ENCODE assay signal across 8 mouse cellular contexts in genomic region chr12:110850929-110851256, GRCm38 (mm10). TPM values are rescaled to one million over a fixed set of nuclear protein-coding genes. Genes with fewer than 3 reads are reported as not detected.
DNase-seq lines count a peak whose midpoint lies in the region; ATAC-seq lines count a peak whose summit lies in the region.

No protein-coding gene starts in this region.

- no peaks in the 10 kb centered on the region for H3K27me3 ChIP-seq in erythroblast, embryonic 14.5 days (ENCODE audit: control insufficient read depth)
- peaks cover 3% of the 10 kb centered on the region for H3K27me3 ChIP-seq in forebrain, embryonic 16.5 days (replicated peaks; ENCODE audit: control insufficient read depth, insufficient read depth, low read length)
- H3K27me3 ChIP-seq in liver, embryonic 12.5 days (replicated peaks): no peaks in the 10 kb centered on the region

- 24% methylated on average over 9 of the region's 9 CpGs for WGBS in forebrain, embryonic 16.5 days
- 9% methylated on average over 9 of the region's 9 CpGs for WGBS in liver, embryonic 12.5 days (ENCODE audit: insufficient replicate concordance)

- H3K4me3 ChIP-seq in erythroblast, embryonic 14.5 days (replicated peaks): peak overlapping the region; percentile 86
- H3K4me3 ChIP-seq in forebrain, embryonic 16.5 days (replicated peaks; ENCODE audit: low read length): peak overlapping the region; percentile 85
- H3K4me3 ChIP-seq in liver, embryonic 12.5 days: peak overlapping the region; percentile 86

- H3K36me3 ChIP-seq in erythroblast, embryonic 14.5 days (ENCODE audit: control insufficient read depth): peaks cover 7% of the 10 kb centered on the region
- H3K36me3 ChIP-seq in forebrain, embryonic 16.5 days (ENCODE audit: control insufficient read depth, insufficient read depth): peaks cover 6% of the 10 kb centered on the region
- H3K36me3 ChIP-seq in liver, embryonic 12.5 days: peaks cover 12% of the 10 kb centered on the region

- no peak overlapping the region for H3K27ac ChIP-seq in forebrain, embryonic 16.5 days (ENCODE audit: low read length)
- peak overlapping the region; percentile 86 for H3K27ac ChIP-seq in liver, embryonic 12.5 days

- H3K9ac ChIP-seq in forebrain, embryonic 16.5 days (replicated peaks; ENCODE audit: low read depth, low read length): peak overlapping the region; percentile 86
- peak overlapping the region; percentile 91 for H3K9ac ChIP-seq in liver, embryonic 12.5 days

- H3K9me3 ChIP-seq in erythroblast, embryonic 14.5 days (ENCODE audit: control insufficient read depth, low read length): no peaks in the 10 kb centered on the region
- H3K9me3 ChIP-seq in forebrain, embryonic 16.5 days (ENCODE audit: control insufficient read depth, low read length): no peaks in the 10 kb centered on the region
- H3K9me3 ChIP-seq in liver, embryonic 12.5 days (replicated peaks): no peaks in the 10 kb centered on the region

- H3K4me1 ChIP-seq in erythroblast, embryonic 14.5 days (ENCODE audit: control insufficient read depth): peaks cover 52% of the 10 kb centered on the region
- peaks cover 12% of the 10 kb centered on the region for H3K4me1 ChIP-seq in forebrain, embryonic 16.5 days (replicated peaks; ENCODE audit: control insufficient read depth, insufficient read depth, low read length)
- H3K4me1 ChIP-seq in liver, embryonic 12.5 days: peaks cover 53% of the 10 kb centered on the region

- DNase-seq in B cell, adult 2 months: peak; percentile 33 to 36
- DNase-seq in natural killer cell, adult 2 months (ENCODE audit: low spot score in 2 of 2): no peak
- no peak for DNase-seq in ovary, adult 18-20 months (ENCODE audit: low spot score)

- no peak for ATAC-seq in erythroblast, adult 5-6 weeks (replicated peaks; ENCODE audit: low FRiP score, poor library complexity, severe bottlenecking)
- ATAC-seq in forebrain, embryonic 16.5 days: no peak
- ATAC-seq in liver, embryonic 12.5 days: peak; percentile 4
- no peak for ATAC-seq in erythroid progenitor cell, adult 5-6 weeks (replicated peaks; ENCODE audit: low FRiP score, poor library complexity, severe bottlenecking)

- peak overlapping the region; percentile 74 for H3K4me2 ChIP-seq in forebrain, embryonic 16.5 days (ENCODE audit: low read length)
- H3K4me2 ChIP-seq in liver, embryonic 12.5 days: peak overlapping the region; percentile 93

RNA-seq across cellular contexts. Expression of gene Zfp839, which starts 0.8 kb away (rescaled TPM):
- polyA plus RNA-seq in erythroblast, embryonic 14.5 days (2012): 0.06 and 0.13 TPM in 2 replicates
- 0.63 and 3.3 TPM in 2 replicates for total RNA-seq in erythroblast, adult 5-6 weeks (2015; ENCODE audit: low replicate concordance)
- total RNA-seq in erythroblast, adult 5-6 weeks (2017; ENCODE audit: low replicate concordance): 1.4 and 2.1 TPM in 2 replicates
- polyA plus RNA-seq in forebrain, embryonic 16.5 days (2015; fragmentation: Nextera tagmentation; extraction: Ambion mirVana): 3.2 and 3.3 TPM in 2 replicates
- 3.2 and 4.0 TPM in 2 replicates for polyA plus RNA-seq in liver, embryonic 12.5 days (2016; fragmentation: Nextera tagmentation; extraction: Ambion mirVana)
- total RNA-seq in erythroid progenitor cell, adult 5-6 weeks (2015; ENCODE audit: low replicate concordance): 1.1 TPM in 1 of 2 replicates, not detected in the other
- 0.77 TPM in 1 of 2 replicates, not detected in the other for total RNA-seq in erythroid progenitor cell, adult 5-6 weeks (2017; ENCODE audit: low replicate concordance)

RNA-seq across cellular contexts. Expression of gene Mok, which starts 10.2 kb away (rescaled TPM):
- polyA plus RNA-seq in erythroblast, embryonic 14.5 days (2012): 0.06 TPM in 1 of 2 replicates, not detected in the other
- total RNA-seq in erythroblast, adult 5-6 weeks (2015; ENCODE audit: low replicate concordance): not detected in 2 replicates
- total RNA-seq in erythroblast, adult 5-6 weeks (2017; ENCODE audit: low replicate concordance): 0.14 TPM in 1 of 2 replicates, not detected in the other
- 13.4 and 13.6 TPM in 2 replicates for polyA plus RNA-seq in forebrain, embryonic 16.5 days (2015; fragmentation: Nextera tagmentation; extraction: Ambion mirVana)
- 0.51 and 0.63 TPM in 2 replicates for polyA plus RNA-seq in liver, embryonic 12.5 days (2016; fragmentation: Nextera tagmentation; extraction: Ambion mirVana)
- not detected in 2 replicates for total RNA-seq in erythroid progenitor cell, adult 5-6 weeks (2015; ENCODE audit: low replicate concordance)
- 0.26 TPM in 1 of 2 replicates, not detected in the other for total RNA-seq in erythroid progenitor cell, adult 5-6 weeks (2017; ENCODE audit: low replicate concordance)

RNA-seq across cellular contexts. Expression of gene Cinp, which starts 38.1 kb away (rescaled TPM):
- polyA plus RNA-seq in erythroblast, embryonic 14.5 days (2012): 1.1 TPM in 2 replicates
- 14.6 and 28.6 TPM in 2 replicates for total RNA-seq in erythroblast, adult 5-6 weeks (2015; ENCODE audit: low replicate concordance)
- 23.4 and 26.7 TPM in 2 replicates for total RNA-seq in erythroblast, adult 5-6 weeks (2017; ENCODE audit: low replicate concordance)
- polyA plus RNA-seq in forebrain, embryonic 16.5 days (2015; fragmentation: Nextera tagmentation; extraction: Ambion mirVana): 76.1 and 87.1 TPM in 2 replicates
- 99.0 and 103 TPM in 2 replicates for polyA plus RNA-seq in liver, embryonic 12.5 days (2016; fragmentation: Nextera tagmentation; extraction: Ambion mirVana)
- total RNA-seq in erythroid progenitor cell, adult 5-6 weeks (2015; ENCODE audit: low replicate concordance): 15.9 and 29.8 TPM in 2 replicates
- 21.9 and 22.5 TPM in 2 replicates for total RNA-seq in erythroid progenitor cell, adult 5-6 weeks (2017; ENCODE audit: low replicate concordance)

RNA-seq across cellular contexts. Expression of gene Tecpr2, which starts 38.2 kb away (rescaled TPM):
- 0.13 and 0.16 TPM in 2 replicates for polyA plus RNA-seq in erythroblast, embryonic 14.5 days (2012)
- total RNA-seq in erythroblast, adult 5-6 weeks (2015; ENCODE audit: low replicate concordance): 2.3 and 3.6 TPM in 2 replicates
- total RNA-seq in erythroblast, adult 5-6 weeks (2017; ENCODE audit: low replicate concordance): 2.1 and 2.9 TPM in 2 replicates
- 8.6 and 9.3 TPM in 2 replicates for polyA plus RNA-seq in forebrain, embryonic 16.5 days (2015; fragmentation: Nextera tagmentation; extraction: Ambion mirVana)
- polyA plus RNA-seq in liver, embryonic 12.5 days (2016; fragmentation: Nextera tagmentation; extraction: Ambion mirVana): 3.4 and 3.6 TPM in 2 replicates
- 1.3 and 1.8 TPM in 2 replicates for total RNA-seq in erythroid progenitor cell, adult 5-6 weeks (2015; ENCODE audit: low replicate concordance)
- 3.1 and 11.8 TPM in 2 replicates for total RNA-seq in erythroid progenitor cell, adult 5-6 weeks (2017; ENCODE audit: low replicate concordance)

Comparison
In these comparisons a context has a peak if more than half of its experiments do, and no peak if none do; other contexts are left out.
1. DNase-seq: peak in B cell, adult 2 months (2 of 2); none in natural killer cell, adult 2 months (0 of 2) and ovary, adult 18-20 months (single experiment).
2. RNA of gene Cinp, which starts 38.1 kb away (polyA plus RNA-seq): 99.0 to 103 TPM in liver, embryonic 12.5 days and 76.1 to 87.1 TPM in forebrain, embryonic 16.5 days; 1.1 TPM in erythroblast, embryonic 14.5 days; every median in the first group is over 10 times any median in the second.
3. Peak in every context shown above with its lines, with median percentiles within 50 percentile points of each other: H3K4me3 ChIP-seq.